Mouse (Mus musculus) MEL (cell line): Measurements from ENCODE around the gene Gale. TPM values are rescaled to one million over a fixed set of nuclear protein-coding genes. Genes with fewer than 3 reads are reported as not detected.

Experiments used
- DNase-seq: peaks from one replicate; pipeline ENCODE4 v3.0.0; 2011; ENCODE audit warnings: low read depth, low spot score
- H3K27ac ChIP-seq: 2 replicates; pipeline ENCODE4 v1.5.1; 2012; ENCODE audit warnings: low read depth, mild to moderate bottlenecking, control low read depth, low read length, moderate library complexity; ENCODE audit not compliant: control insufficient read depth
- H3K27me3 ChIP-seq, 2 experiments: fragments of 150-350 bp in 1 of 2; sonication (generic) in 1 of 2; 2 replicates each; pipeline ENCODE4 v1.6.1; 2012; ENCODE audit warnings: low read length in 2 of 2, mild to moderate bottlenecking in 2 of 2, improper control_type of control experiment in 1 of 2, moderate library complexity in 1 of 2; ENCODE audit not compliant: insufficient read depth in 2 of 2, control insufficient read depth in 1 of 2
- H3K36me3 ChIP-seq, 2 experiments: 2 replicates each; pipeline ENCODE4 v1.6.1; 2012 to 2014; ENCODE audit warnings: low read length in 2 of 2, improper control_type of control experiment in 1 of 2, inconsistent platforms in 1 of 2, mild to moderate bottlenecking in 1 of 2; ENCODE audit not compliant: insufficient read depth in 2 of 2, control insufficient read depth in 1 of 2
- H3K4me1 ChIP-seq, 2 experiments: fragments of 150-350 bp in 1 of 2; sonication (generic) in 1 of 2; 2 replicates each; pipeline ENCODE4 v1.6.1; 2012; ENCODE audit warnings: low read length in 2 of 2, improper control_type of control experiment in 1 of 2, mild to moderate bottlenecking in 1 of 2; ENCODE audit not compliant: insufficient read depth in 2 of 2, control insufficient read depth in 1 of 2
- H3K4me3 ChIP-seq, 2 experiments: fragments of 150-350 bp in 1 of 2; sonication (generic) in 1 of 2; 2 replicates each; pipeline ENCODE4 v1.5.1; 2012; ENCODE audit warnings: low read depth in 2 of 2, low read length in 2 of 2, mild to moderate bottlenecking in 2 of 2, moderate library complexity in 2 of 2, control low read depth in 1 of 2, improper control_type of control experiment in 1 of 2; ENCODE audit not compliant: control insufficient read depth in 1 of 2, insufficient read depth in 1 of 2
- H3K79me2 ChIP-seq: 2 replicates; pipeline ENCODE4 v1.6.1; 2012; ENCODE audit warnings: mild to moderate bottlenecking, low read length, moderate library complexity; ENCODE audit not compliant: control insufficient read depth, poor library complexity, insufficient read depth
- H3K9ac ChIP-seq: 2 replicates; pipeline ENCODE4 v1.6.1; 2012; ENCODE audit warnings: low read depth, mild to moderate bottlenecking, control low read depth, low read length, moderate library complexity; ENCODE audit not compliant: control insufficient read depth, poor library complexity, severe bottlenecking
- H3K9me3 ChIP-seq: fragments of 150-350 bp; sonication (generic); replicated peaks from 2 replicates; pipeline ENCODE4 v1.6.1; 2012; ENCODE audit warnings: mild to moderate bottlenecking, low read length, improper control_type of control experiment, moderate library complexity; ENCODE audit not compliant: insufficient read depth
- E2F4 ChIP-seq: IDR thresholded peaks from 2 replicates; pipeline ENCODE4 v1.6.1; 2011; ENCODE audit warnings: low read depth, low read length, improper control_type of control experiment, borderline replicate concordance
- ELF1 ChIP-seq: IDR thresholded peaks from 2 replicates; pipeline ENCODE4 v1.6.1; 2014; ENCODE audit warnings: low read depth, mild to moderate bottlenecking, inconsistent platforms, low read length, improper control_type of control experiment, moderate library complexity
- EP300 ChIP-seq, 2 experiments: IDR thresholded peaks; 2 replicates each; pipeline ENCODE4 v1.6.1; 2011; ENCODE audit warnings: improper control_type of control experiment in 2 of 2, low read length in 2 of 2, low read depth in 1 of 2, mild to moderate bottlenecking in 1 of 2
- GATA1 ChIP-seq: IDR thresholded peaks from 2 replicates; pipeline ENCODE4 v1.6.1; 2011; ENCODE audit warnings: low read depth, low read length, improper control_type of control experiment
- HCFC1 ChIP-seq: IDR thresholded peaks from 2 replicates; pipeline ENCODE4 v1.6.1; 2012; ENCODE audit warnings: low read depth, mild to moderate bottlenecking, inconsistent platforms, low read length, improper control_type of control experiment, moderate library complexity
- KAT2A ChIP-seq: conservative IDR thresholded peaks from 2 replicates; pipeline ENCODE4 v1.6.1; 2012; ENCODE audit warnings: low read depth, low read length, improper control_type of control experiment, inconsistent platforms
- MAFK ChIP-seq: IDR thresholded peaks from 2 replicates; pipeline ENCODE4 v1.6.1; 2011; ENCODE audit warnings: low read depth, mild to moderate bottlenecking, low read length, improper control_type of control experiment, borderline replicate concordance
- MAZ ChIP-seq: IDR thresholded peaks from 2 replicates; pipeline ENCODE4 v1.6.1; 2012; ENCODE audit warnings: low read depth, mild to moderate bottlenecking, inconsistent platforms, low read length, improper control_type of control experiment
- MXI1 ChIP-seq: IDR thresholded peaks from 2 replicates; pipeline ENCODE4 v1.6.1; 2011; ENCODE audit warnings: mild to moderate bottlenecking, low read depth, low read length, improper control_type of control experiment
- MYC ChIP-seq: IDR thresholded peaks from 2 replicates; pipeline ENCODE4 v1.6.1; 2011; ENCODE audit warnings: low read depth, mild to moderate bottlenecking, low read length, improper control_type of control experiment, moderate library complexity
- NELFE ChIP-seq: IDR thresholded peaks from 2 replicates; pipeline ENCODE4 v1.6.1; 2011; ENCODE audit warnings: low read depth, low read length, improper control_type of control experiment
- NRF1 ChIP-seq: IDR thresholded peaks from 2 replicates; pipeline ENCODE4 v1.6.1; 2014; ENCODE audit warnings: low read depth, mild to moderate bottlenecking, inconsistent platforms, low read length, improper control_type of control experiment, moderate library complexity; ENCODE audit not compliant: poor library complexity, insufficient read depth, severe bottlenecking
- POLR2A ChIP-seq, 2 experiments: IDR thresholded peaks; 2 replicates each; pipeline ENCODE4 v1.6.1; 2011 to 2012; ENCODE audit warnings: low read length in 2 of 2, mild to moderate bottlenecking in 2 of 2, control low read depth in 1 of 2, improper control_type of control experiment in 1 of 2, low read depth in 1 of 2, moderate library complexity in 1 of 2; ENCODE audit not compliant: control insufficient read depth in 1 of 2, insufficient read depth in 1 of 2, poor library complexity in 1 of 2
- POLR2AphosphoS2 ChIP-seq: IDR thresholded peaks from 2 replicates; pipeline ENCODE4 v1.6.1; 2011; ENCODE audit warnings: low read length, improper control_type of control experiment
- RCOR1 ChIP-seq: IDR thresholded peaks from 2 replicates; pipeline ENCODE4 v1.6.1; 2012; ENCODE audit warnings: low read depth, mild to moderate bottlenecking, inconsistent platforms, low read length, improper control_type of control experiment
- SIN3A ChIP-seq: IDR thresholded peaks from 2 replicates; pipeline ENCODE4 v1.6.1; 2012; ENCODE audit warnings: low read length, improper control_type of control experiment, inconsistent platforms
- TBP ChIP-seq: IDR thresholded peaks from 2 replicates; pipeline ENCODE4 v1.8.0; 2011; ENCODE audit warnings: low read depth, low read length, improper control_type of control experiment
- TCF12 ChIP-seq: IDR thresholded peaks from 2 replicates; pipeline ENCODE4 v1.6.1; 2014; ENCODE audit warnings: low read depth, mild to moderate bottlenecking, inconsistent platforms, low read length, improper control_type of control experiment, moderate library complexity
- UBTF ChIP-seq: IDR thresholded peaks from 2 replicates; pipeline ENCODE4 v1.6.1; 2012; ENCODE audit warnings: low read depth, mild to moderate bottlenecking, inconsistent platforms, low read length, improper control_type of control experiment, moderate library complexity, borderline replicate concordance; ENCODE audit not compliant: insufficient read depth
- USF1 ChIP-seq: IDR thresholded peaks from 2 replicates; pipeline ENCODE4 v1.6.1; 2014; ENCODE audit warnings: low read depth, mild to moderate bottlenecking, inconsistent platforms, low read length, improper control_type of control experiment, moderate library complexity
- ZKSCAN1 ChIP-seq: IDR thresholded peaks from 2 replicates; pipeline ENCODE4 v1.6.1; 2012; ENCODE audit warnings: low read depth, mild to moderate bottlenecking, inconsistent platforms, low read length, improper control_type of control experiment, moderate library complexity
- ZMIZ1 ChIP-seq: IDR thresholded peaks from 2 replicates; pipeline ENCODE4 v1.6.1; 2012; ENCODE audit warnings: low read depth, mild to moderate bottlenecking, inconsistent platforms, low read length, improper control_type of control experiment, moderate library complexity
- polyA plus RNA-seq, 2 experiments: library from polyadenylated mRNA; stranded (reverse) in 1 of 2; unstranded in 1 of 2; fragments of >175 nt in 1 of 2; fragments of >200 nt in 1 of 2; gene quantifications; 2 replicates each; pipeline versions ENCODE4 v1.2.1 to v1.2.4; 2012; ENCODE audit warnings: low replicate concordance in 2 of 2, low read depth in 1 of 2; ENCODE audit not compliant: insufficient read length in 2 of 2, insufficient read depth in 1 of 2, missing spikeins in 1 of 2
- total RNA-seq: library from RNA; depleted of rRNA; stranded (reverse); fragments of 300-350 nt; gene quantifications from 2 replicates; pipeline ENCODE4 v1.2.3, GENCODE M21; 2012

The Gale gene
- total and polyA plus RNA-seq, 3 experiments: 24.5 to 31.2 TPM; not detected in 1

DNA sequence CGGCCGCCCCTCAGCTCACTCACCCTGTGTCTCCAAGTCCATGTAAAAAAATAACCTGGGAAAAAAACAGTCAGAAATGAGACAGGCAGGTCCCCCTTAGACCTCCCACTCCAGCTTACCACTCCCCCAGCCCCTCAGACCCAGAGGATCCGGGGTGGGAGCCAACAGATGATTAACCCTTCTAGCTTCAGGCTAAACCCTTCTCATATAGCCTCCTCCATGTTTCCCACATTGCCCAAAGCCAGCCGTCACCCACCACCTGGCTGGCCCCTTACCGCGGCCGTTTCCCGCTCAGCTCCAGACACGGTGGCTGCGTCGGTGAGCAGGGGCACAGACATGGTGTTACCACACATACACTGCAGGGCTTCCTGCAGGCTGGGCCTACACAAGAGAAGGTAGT, 7.1 kb downstream of the Gale start:
- H3K27ac ChIP-seq: no peak overlapping the region
- no peak for DNase-seq
- peaks cover 0 to 22% of the 10 kb centered on the region in 2 experiments; a peak in 3 of 4 replicates for H3K4me1 ChIP-seq
- H3K27me3 ChIP-seq: no peaks in the 10 kb centered on the region
- TF ChIP-seq TBP: no peak
- no peak for TF ChIP-seq KAT2A
- TF ChIP-seq EP300 (IDR thresholded peaks at IDR 0.05; ENCODE audit: low read depth in 1 of 2, low read length in 2 of 2): no peak
- TF ChIP-seq ZKSCAN1: no peak
- H3K9me3 ChIP-seq: no peaks in the 10 kb centered on the region
- H3K4me3 ChIP-seq: no peak overlapping the region
- H3K9ac ChIP-seq: no peak overlapping the region
- H3K79me2 ChIP-seq: peaks cover 16% of the 10 kb centered on the region
- peaks cover 3 to 11% of the 10 kb centered on the region in 2 experiments; a peak in 3 of 4 replicates for H3K36me3 ChIP-seq

- Histone ChIP-seq H3K4me3 (peak overlapping the region; percentile 68 to 90), H3K79me2 (peaks cover 16% of the 10 kb centered on the region), H3K9me3 (no peaks in the 10 kb centered on the region), H3K4me1 (peaks cover 0 to 22% of the 10 kb centered on the region in 2 experiments; a peak in 3 of 4 replicates), H3K27me3 (no peaks in the 10 kb centered on the region), H3K27ac (peak overlapping the region; percentile 95), H3K9ac (peak overlapping the region; percentile 83), H3K36me3 (peaks cover 8 to 11% of the 10 kb centered on the region in 2 experiments; a peak in 3 of 4 replicates)
- DNase-seq: peak; percentile 47
- TF ChIP-seq ZMIZ1: no peak
- peak in 1 of 2 experiments; percentile 81; a peak in 1 of 4 replicates for TF ChIP-seq POLR2A (IDR thresholded peaks at IDR 0.05; ENCODE audit: control insufficient read depth in 1 of 2, insufficient read depth in 1 of 2, low read depth in 1 of 2, low read length in 2 of 2, poor library complexity in 1 of 2)
- TF ChIP-seq E2F4: no peak
- no peak for TF ChIP-seq GATA1
- 0 out of 2 replicates have a peak, but pooled peaks have one; percentile 34 for TF ChIP-seq TBP
Measured at GRCm38 (mm10) chr4:135971805-135972555, 8.5 kb downstream of the Gale start.

- H3K4me3 ChIP-seq: peak within 1 kb of the TSS; percentile 68 to 90
- peaks cover 0 to 22% of the 10 kb centered on the region in 2 experiments; a peak in 3 of 4 replicates for H3K4me1 ChIP-seq
- peak within 1 kb of the TSS; percentile 83 for H3K9ac ChIP-seq
- peaks cover 11% of the 10 kb centered on the region in 2 experiments; a peak in 3 of 4 replicates for H3K36me3 ChIP-seq
- H3K27me3 ChIP-seq: no peaks in the 10 kb centered on the region
- no peaks in the 10 kb centered on the region for H3K9me3 ChIP-seq
- peaks cover 16% of the 10 kb centered on the region for H3K79me2 ChIP-seq
- H3K27ac ChIP-seq: peak within 1 kb of the TSS; percentile 95
- peak; percentile 87 for DNase-seq
- TF ChIP-seq MXI1 (peak; percentile 72; the same call in 1 of the 2 replicates), ZKSCAN1 (peak; percentile 91), HCFC1 (peak; percentile 92), NELFE (peak; percentile 80), POLR2A (IDR thresholded peaks at IDR 0.05; ENCODE audit: control insufficient read depth in 1 of 2, insufficient read depth in 1 of 2, low read depth in 1 of 2, low read length in 2 of 2, poor library complexity in 1 of 2) (peak; percentile 5 to 81), POLR2AphosphoS2 (peak; percentile 51; the same call in 1 of the 2 replicates), MAZ (peak; percentile 72; the same call in 1 of the 2 replicates), USF1 (no peak), MAFK (no peak), ELF1 (peak; percentile 99), UBTF (no peak), RCOR1 (peak; percentile 27; the same call in 1 of the 2 replicates), TCF12 (peak; percentile 28; the same call in 1 of the 2 replicates), NRF1 (peak; percentile 42; the same call in 1 of the 2 replicates), EP300 (IDR thresholded peaks at IDR 0.05; ENCODE audit: low read depth in 1 of 2, low read length in 2 of 2) (peak in 1 of 2 experiments; percentile 43; a peak in 2 of 4 replicates), SIN3A (peak; percentile 71), KAT2A (peak; percentile 66; the same call in 1 of the 2 replicates), MYC (0 out of 2 replicates have a peak, but pooled peaks have one; percentile 48)
Measured at GRCm38 (mm10) chr4:135972556-135972906, 9.0 kb downstream of the Gale start, which contains the start of gene Lypla2. Gene Lypla2 (minus strand): TSS chr4:135972626.
